Mouse (Mus musculus) ES-Bruce4 (cell line): ENCODE results near the gene Cib1. TPM values are rescaled to one million over a fixed set of nuclear protein-coding genes. Genes with fewer than 3 reads are reported as not detected.

ENCODE experiments used
- H3K27ac ChIP-seq: 2 replicates; pipeline ENCODE4 v1.5.1; 2012; ENCODE audit warnings: low read length, inconsistent platforms; ENCODE audit not compliant: insufficient read depth
- H3K27me3 ChIP-seq: 2 replicates; pipeline ENCODE4 v1.6.1; 2012; ENCODE audit warnings: mild to moderate bottlenecking, low read length, inconsistent platforms; ENCODE audit not compliant: control insufficient read depth, poor library complexity, insufficient read depth, severe bottlenecking
- H3K36me3 ChIP-seq: 2 replicates; pipeline ENCODE4 v1.6.1; 2012; ENCODE audit warnings: inconsistent platforms, mild to moderate bottlenecking, low read length, moderate library complexity; ENCODE audit not compliant: control insufficient read depth, poor library complexity, insufficient read depth, severe bottlenecking
- H3K4me1 ChIP-seq: one replicate; pipeline ENCODE4 v1.8.1; 2011; ENCODE audit warnings: low read length; ENCODE audit not compliant: control insufficient read depth, insufficient read depth
- H3K4me3 ChIP-seq: 2 replicates; pipeline ENCODE4 v1.5.1; 2011; ENCODE audit warnings: low read depth, mild to moderate bottlenecking, low read length
- H3K9ac ChIP-seq: 2 replicates; pipeline ENCODE4 v1.6.1; 2012; ENCODE audit warnings: low read depth, mild to moderate bottlenecking, inconsistent platforms; ENCODE audit not compliant: poor library complexity, severe bottlenecking
- H3K9me3 ChIP-seq: replicated peaks from 2 replicates; pipeline ENCODE4 v1.6.1; 2012; ENCODE audit warnings: mild to moderate bottlenecking, low read length, inconsistent platforms; ENCODE audit not compliant: control insufficient read depth, poor library complexity, insufficient read depth, severe bottlenecking
- CTCF ChIP-seq: IDR thresholded peaks from one replicate; pipeline ENCODE4 v1.8.1; 2011; ENCODE audit warnings: low read depth, low read length
- EP300 ChIP-seq: IDR thresholded peaks from 2 replicates; pipeline ENCODE4 v1.6.1; 2011; ENCODE audit warnings: low read depth, low read length; ENCODE audit not compliant: insufficient read depth
- POLR2A ChIP-seq: IDR thresholded peaks from one replicate; pipeline ENCODE4 v1.8.1; 2011; ENCODE audit warnings: low read length; ENCODE audit not compliant: insufficient read depth
- polyA plus RNA-seq: library from polyadenylated mRNA; stranded (reverse); fragments of >200 nt; gene quantifications from 2 replicates; pipeline ENCODE4 v1.2.4, GENCODE M21; 2011; ENCODE audit warnings: low read depth; ENCODE audit not compliant: missing spikeins, insufficient read depth, insufficient read length

The Cib1 gene
- polyA plus RNA-seq, 1 experiment: 38.4 TPM

DNA sequence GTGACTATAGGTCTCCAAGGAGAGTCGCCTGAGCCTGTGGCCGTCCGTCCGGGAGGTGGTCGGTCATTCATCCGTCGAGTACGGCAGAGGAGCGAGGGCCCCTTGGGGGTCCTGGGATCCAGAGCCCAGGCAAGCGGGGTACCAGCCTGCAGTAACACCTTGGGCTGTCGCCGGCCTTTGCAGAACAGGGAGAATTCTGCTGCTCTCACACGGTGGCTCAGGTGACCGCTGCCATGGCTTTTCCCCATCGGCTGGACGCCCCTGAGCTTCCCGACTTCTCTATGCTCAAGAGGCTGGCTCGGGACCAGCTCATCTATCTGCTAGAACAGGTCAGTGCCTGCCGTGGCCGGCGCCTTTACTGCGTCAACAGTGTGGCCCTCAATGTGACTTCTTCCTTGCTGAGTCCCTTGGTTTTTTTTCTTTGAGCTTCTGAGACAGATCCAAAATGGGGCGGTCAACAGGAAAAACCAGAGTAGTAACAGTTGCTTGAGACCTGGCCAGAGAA lies 37.2 kb upstream of the Cib1 start:
- H3K4me1 ChIP-seq: no peaks in the 10 kb centered on the region
- no peaks in the 10 kb centered on the region for H3K27me3 ChIP-seq
- TF ChIP-seq POLR2A (no peak), EP300 (no peak), CTCF (no peak)
- peak overlapping the region; percentile 84 for H3K9ac ChIP-seq
- H3K36me3 ChIP-seq: peaks cover 11% of the 10 kb centered on the region
- no peaks in the 10 kb centered on the region for H3K9me3 ChIP-seq
- H3K27ac ChIP-seq: no peak overlapping the region
- peak overlapping the region; percentile 99 for H3K4me3 ChIP-seq

DNA sequence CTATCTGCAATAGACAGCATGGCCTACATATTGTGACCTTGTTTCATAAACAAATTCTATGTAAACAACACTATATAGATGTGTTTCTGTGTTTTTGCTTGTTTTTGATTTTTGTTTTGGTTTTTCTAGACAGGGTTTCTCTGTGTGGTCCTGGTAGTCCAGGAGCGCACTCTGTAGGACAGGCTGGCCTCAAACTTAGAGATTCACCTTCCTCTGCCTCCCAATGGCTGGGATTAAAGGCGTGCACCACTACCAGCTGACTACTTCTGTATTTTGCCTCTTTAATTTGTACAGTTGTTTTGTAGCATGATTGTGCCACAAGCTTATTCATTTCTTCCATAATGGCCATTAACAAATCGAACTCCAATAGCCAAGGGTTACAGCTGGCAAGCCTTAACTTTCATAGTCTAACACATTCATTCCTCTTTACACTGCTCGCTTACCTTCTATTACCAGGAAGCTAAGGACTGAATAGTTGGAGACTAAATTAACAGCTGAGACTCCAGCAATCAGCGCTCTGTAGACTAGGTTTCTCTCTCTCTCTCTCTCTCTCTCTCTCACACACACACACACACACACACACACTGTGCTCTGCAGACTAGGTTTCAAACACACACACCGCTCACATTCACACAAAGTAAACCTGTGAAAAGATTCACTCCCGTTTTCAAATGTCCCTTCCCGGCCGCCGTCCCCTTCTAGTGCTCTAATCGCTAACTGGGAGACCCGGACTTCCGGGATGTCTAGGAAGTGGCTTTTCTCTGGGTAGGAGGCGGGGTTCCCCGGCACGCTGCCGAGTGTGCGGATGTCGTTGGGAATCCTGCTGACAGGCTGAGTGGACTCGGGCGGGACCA lies 36.5 kb upstream of the Cib1 start, which contains the start of gene Vps33b:
TSS of gene Vps33b (plus strand) at position 753 of the 854 bp plus-strand sequence.
- H3K36me3 ChIP-seq: peaks cover 18% of the 10 kb centered on the region
- H3K9ac ChIP-seq: peak within 1 kb of the TSS; percentile 84
- H3K9me3 ChIP-seq: no peaks in the 10 kb centered on the region
- TF ChIP-seq CTCF (no peak), EP300 (no peak), POLR2A (no peak)
- peak within 1 kb of the TSS; percentile 99 for H3K4me3 ChIP-seq
- H3K4me1 ChIP-seq: no peaks in the 10 kb centered on the region
- no peaks in the 10 kb centered on the region for H3K27me3 ChIP-seq
- peak within 1 kb of the TSS; percentile 42; the same call in 1 of the 2 replicates for H3K27ac ChIP-seq

DNA sequence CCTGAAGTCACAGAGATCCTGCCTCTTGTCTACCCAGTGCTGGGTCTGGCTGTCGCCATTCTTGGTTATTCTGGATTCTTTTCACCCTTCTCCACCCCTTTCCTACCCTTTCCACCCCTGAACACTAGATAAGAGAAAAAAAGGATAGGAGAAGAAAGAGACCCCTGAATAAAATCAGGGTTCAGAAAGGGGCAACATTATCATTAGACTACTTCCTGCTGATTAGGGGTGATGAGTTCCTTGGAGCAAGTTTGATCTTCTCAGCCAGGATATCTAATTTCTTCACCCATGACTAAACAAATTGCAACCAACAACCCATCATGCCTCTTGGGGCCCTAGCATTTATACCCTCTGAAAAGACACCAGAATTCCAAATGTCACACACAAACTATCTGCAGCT lies 35.2 kb upstream of the Cib1 start:
- no peak overlapping the region for H3K9ac ChIP-seq
- no peaks in the 10 kb centered on the region for H3K9me3 ChIP-seq
- H3K27ac ChIP-seq: no peak overlapping the region
- H3K27me3 ChIP-seq: no peaks in the 10 kb centered on the region
- peaks cover 28% of the 10 kb centered on the region for H3K36me3 ChIP-seq
- TF ChIP-seq CTCF (no peak), POLR2A (no peak), EP300 (no peak)
- no peak overlapping the region for H3K4me3 ChIP-seq
- H3K4me1 ChIP-seq: no peaks in the 10 kb centered on the region

DNA sequence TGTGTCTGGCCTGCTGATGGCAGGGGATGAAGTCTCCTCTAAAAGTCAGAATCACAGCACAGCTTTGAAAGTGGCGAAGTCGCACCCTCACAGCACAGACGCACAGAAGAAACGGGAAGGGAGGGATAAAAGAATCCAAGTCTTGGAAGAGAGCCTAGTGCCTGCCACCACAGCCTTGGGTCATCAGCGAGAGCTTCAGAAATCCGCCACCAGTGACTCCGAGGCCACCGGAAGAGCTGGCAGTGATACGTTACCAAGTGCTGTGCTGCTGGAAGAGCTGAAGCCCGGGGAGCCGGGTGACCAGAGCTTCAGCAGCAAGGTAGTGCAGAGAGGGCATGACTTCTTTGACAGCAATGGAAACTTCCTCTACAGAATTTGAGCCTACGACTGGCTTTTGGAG lies 32.0 kb upstream of the Cib1 start:
- TF ChIP-seq POLR2A: no peak
- TF ChIP-seq EP300: no peak
- no peak for TF ChIP-seq CTCF
- H3K9ac ChIP-seq: no peak overlapping the region
- H3K36me3 ChIP-seq: peaks cover 28% of the 10 kb centered on the region
- no peak overlapping the region for H3K4me3 ChIP-seq
- no peaks in the 10 kb centered on the region for H3K9me3 ChIP-seq
- no peaks in the 10 kb centered on the region for H3K4me1 ChIP-seq
- H3K27me3 ChIP-seq: no peaks in the 10 kb centered on the region
- no peak overlapping the region for H3K27ac ChIP-seq

DNA sequence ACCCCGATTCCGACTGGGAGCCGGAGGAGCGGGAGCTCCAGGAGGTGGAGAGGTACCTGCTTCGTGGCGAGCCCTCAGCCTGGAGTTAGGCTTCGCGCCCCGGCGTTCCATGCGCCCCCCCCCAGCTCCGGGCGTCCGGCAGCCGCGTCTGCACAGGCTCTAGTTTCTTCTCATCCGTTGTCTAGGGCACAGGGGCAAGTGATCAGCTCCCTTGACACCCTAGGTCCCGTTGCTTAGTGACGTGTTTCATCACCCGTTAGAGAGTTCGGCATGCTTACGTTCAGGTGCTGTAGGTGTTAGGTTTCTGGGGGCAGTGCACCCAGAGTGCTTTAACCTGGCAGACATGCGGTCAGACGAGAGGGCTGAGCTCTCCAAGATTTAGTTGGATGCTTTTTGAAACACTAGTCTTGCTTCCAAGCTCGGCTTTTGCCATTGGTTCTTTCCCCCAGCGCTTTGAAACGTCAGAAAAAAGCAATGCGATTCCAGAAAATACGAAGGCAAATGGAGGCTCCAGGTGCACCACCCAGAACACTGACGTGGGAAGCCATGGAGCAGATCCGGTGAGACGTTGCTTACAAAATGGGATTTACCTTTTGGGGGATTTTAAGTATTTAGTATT lies 28.9 kb upstream of the Cib1 start:
- Histone ChIP-seq H3K27me3 (no peaks in the 10 kb centered on the region), H3K27ac (peak overlapping the region; percentile 66), H3K9me3 (no peaks in the 10 kb centered on the region), H3K36me3 (peaks cover 26% of the 10 kb centered on the region), H3K4me1 (peaks cover 2% of the 10 kb centered on the region), H3K4me3 (peak overlapping the region; percentile 92), H3K9ac (peak overlapping the region; percentile 82)
- no peak for TF ChIP-seq POLR2A
- no peak for TF ChIP-seq EP300
- no peak for TF ChIP-seq CTCF
